Mouse (Mus musculus) urinary bladder, postnatal 10 days (tissue): ENCODE data around the gene Cep350.
"Not testable (repeated sequence)": the region's sequence is repeated elsewhere in the genome, so short reads cannot be mapped to it uniquely, and the experiment has no call there.

ENCODE experiments used
- DNase-seq: peaks from one replicate; pipeline ENCODE4 v3.0.0; 2022; ENCODE audit warnings: low spot score

Cep350 gene

GRCm38 (mm10) chr1:155886846-155887245 is 86.2 kb downstream of the Cep350 start:
- no peak for DNase-seq

- DNase-seq: not testable (repeated sequence)
These were observed 90.3 kb downstream of the Cep350 start for GRCm38 (mm10) chr1:155882646-155883231.

- no peak for DNase-seq
These were observed 93.5 kb downstream of the Cep350 start for GRCm38 (mm10) chr1:155879596-155879995.

- no peak for DNase-seq
These were observed 110.1 kb downstream of the Cep350 start for GRCm38 (mm10) chr1:155862967-155863366.

- DNase-seq: no peak
These were observed 117.9 kb downstream of the Cep350 start for GRCm38 (mm10) chr1:155854926-155855702.

- no peak for DNase-seq
These were observed 120.0 kb downstream of the Cep350 start for GRCm38 (mm10) chr1:155853009-155853408.

- DNase-seq: no peak
These were observed 128.8 kb downstream of the Cep350 start for GRCm38 (mm10) chr1:155844235-155844634.

- no peak for DNase-seq
These were observed 129.5 kb downstream of the Cep350 start for GRCm38 (mm10) chr1:155843538-155843937.

- no peak for DNase-seq
These were observed 137.4 kb downstream of the Cep350 start for GRCm38 (mm10) chr1:155835667-155836066.

GRCm38 (mm10) chr1:155833610-155834009 is 139.4 kb downstream of the Cep350 start:
- no peak for DNase-seq

- no peak for DNase-seq
These were observed 141.1 kb downstream of the Cep350 start for GRCm38 (mm10) chr1:155831958-155832357.

GRCm38 (mm10) chr1:155830861-155831260 is 142.2 kb downstream of the Cep350 start:
- no peak for DNase-seq

- no peak for DNase-seq
These were observed 145.3 kb downstream of the Cep350 start for GRCm38 (mm10) chr1:155827703-155828295.

GRCm38 (mm10) chr1:155826803-155827395 is 146.2 kb downstream of the Cep350 start:
- no peak for DNase-seq

- no peak for DNase-seq
These were observed 146.9 kb downstream of the Cep350 start for GRCm38 (mm10) chr1:155825940-155826716.

GRCm38 (mm10) chr1:155820646-155821045 is 152.4 kb downstream of the Cep350 start:
- no peak for DNase-seq

GRCm38 (mm10) chr1:155816167-155816566 is 156.9 kb downstream of the Cep350 start:
- DNase-seq: no peak

GRCm38 (mm10) chr1:155812581-155813499 is 160.2 kb downstream of the Cep350 start, which contains the start of gene Qsox1:
Qsox1 (minus strand) TSS chr1:155812889.
- peak; percentile 37 for DNase-seq

- DNase-seq: no peak
These were observed 161.0 kb downstream of the Cep350 start for GRCm38 (mm10) chr1:155811995-155812580.

- DNase-seq: no peak
These were observed 162.4 kb downstream of the Cep350 start for GRCm38 (mm10) chr1:155810616-155811015.
